Mouse (Mus musculus): ENCODE results near the gene Hhat.

Hhat gene

DNA sequence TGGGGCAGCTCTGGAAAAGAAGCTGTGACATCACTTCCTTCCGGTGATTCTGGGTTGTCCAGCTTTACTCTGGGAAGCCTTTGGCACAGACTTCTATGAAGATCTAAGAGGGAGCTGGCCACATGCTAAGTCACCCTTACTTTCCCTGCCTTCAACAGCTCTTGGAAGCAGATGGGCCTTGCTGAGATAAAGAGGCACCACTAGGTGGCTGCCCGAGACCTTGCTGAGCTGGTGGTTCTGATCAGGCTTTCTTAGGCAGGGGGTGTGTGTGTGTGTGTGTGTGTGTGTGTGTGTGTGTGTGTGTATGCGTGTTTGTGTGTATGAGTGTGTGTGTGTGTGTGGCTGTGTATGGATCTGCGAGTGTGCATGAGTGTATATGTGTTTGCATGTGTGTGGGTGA lies 13.4 kb upstream of the Hhat start:
- peak; percentile 25 to 61 for DNase-seq

GRCm38 (mm10) chr1:192781256-192781655 lies 10.2 kb upstream of the Hhat start:
- no peak for DNase-seq

DNA sequence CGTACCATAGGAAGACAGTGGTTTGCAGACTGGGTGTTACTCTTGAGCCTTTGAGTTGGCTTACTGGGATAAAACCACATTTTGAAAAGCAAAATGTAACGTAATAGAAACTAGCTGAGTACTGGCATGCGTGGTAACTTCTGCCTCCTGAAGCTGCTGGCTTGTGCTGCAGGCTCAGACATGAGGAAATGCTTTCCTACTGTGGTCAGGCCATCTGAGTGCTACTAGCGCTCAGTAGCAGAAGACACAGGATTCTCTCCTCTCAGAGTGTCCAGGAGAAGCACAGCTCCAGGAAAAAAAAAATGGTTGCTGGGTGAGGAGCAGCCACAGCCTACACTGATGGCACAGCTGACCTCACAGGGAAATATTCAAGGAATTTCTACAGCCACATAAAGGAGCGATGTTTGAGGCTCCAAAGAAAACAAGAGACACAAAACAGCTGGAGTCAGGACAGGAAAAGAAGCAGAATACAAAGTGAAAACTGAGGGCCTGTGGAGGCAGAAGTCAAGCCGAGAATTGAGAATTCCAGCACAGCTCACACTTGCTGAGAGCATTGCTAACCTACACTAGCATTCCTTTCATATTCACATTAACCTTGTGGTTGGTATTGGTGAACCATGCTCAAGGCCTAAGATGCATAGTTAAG lies 8.0 kb upstream of the Hhat start:
- no peak for DNase-seq

- DNase-seq: no peak
Measured at GRCm38 (mm10) chr1:192778206-192778605, 7.2 kb upstream of the Hhat start.

GRCm38 (mm10) chr1:192770130-192770494 lies 911 bp downstream of the Hhat start:
- peak in 1 of 2 experiments; percentile 40 for DNase-seq

- no peak for DNase-seq
Measured at GRCm38 (mm10) chr1:192765531-192765930, 5.5 kb downstream of the Hhat start.

DNA sequence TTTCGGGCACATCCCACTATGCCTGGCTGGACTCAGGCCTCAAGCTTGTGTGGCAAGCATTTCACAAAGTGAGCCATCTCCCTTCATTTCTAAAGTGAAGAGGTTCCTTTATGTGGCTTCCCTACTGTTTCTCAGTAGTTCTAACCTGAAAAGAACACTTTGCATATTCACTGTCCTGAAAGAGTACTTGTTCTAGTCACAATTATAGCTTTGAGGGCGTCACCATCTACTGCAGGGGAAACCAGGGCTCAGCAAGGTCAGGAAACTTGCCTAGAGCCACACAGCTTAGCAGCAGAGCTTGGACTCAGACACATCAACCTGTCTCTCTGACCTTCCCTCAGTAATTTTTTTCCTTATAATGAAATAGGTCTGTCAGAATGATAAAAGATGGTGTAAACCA lies 6.5 kb downstream of the Hhat start:
- DNase-seq: no peak

- DNase-seq: no peak
Measured at GRCm38 (mm10) chr1:192762946-192763933, 7.8 kb downstream of the Hhat start.

GRCm38 (mm10) chr1:192756674-192757073 lies 14.3 kb downstream of the Hhat start:
- no peak for DNase-seq

DNA sequence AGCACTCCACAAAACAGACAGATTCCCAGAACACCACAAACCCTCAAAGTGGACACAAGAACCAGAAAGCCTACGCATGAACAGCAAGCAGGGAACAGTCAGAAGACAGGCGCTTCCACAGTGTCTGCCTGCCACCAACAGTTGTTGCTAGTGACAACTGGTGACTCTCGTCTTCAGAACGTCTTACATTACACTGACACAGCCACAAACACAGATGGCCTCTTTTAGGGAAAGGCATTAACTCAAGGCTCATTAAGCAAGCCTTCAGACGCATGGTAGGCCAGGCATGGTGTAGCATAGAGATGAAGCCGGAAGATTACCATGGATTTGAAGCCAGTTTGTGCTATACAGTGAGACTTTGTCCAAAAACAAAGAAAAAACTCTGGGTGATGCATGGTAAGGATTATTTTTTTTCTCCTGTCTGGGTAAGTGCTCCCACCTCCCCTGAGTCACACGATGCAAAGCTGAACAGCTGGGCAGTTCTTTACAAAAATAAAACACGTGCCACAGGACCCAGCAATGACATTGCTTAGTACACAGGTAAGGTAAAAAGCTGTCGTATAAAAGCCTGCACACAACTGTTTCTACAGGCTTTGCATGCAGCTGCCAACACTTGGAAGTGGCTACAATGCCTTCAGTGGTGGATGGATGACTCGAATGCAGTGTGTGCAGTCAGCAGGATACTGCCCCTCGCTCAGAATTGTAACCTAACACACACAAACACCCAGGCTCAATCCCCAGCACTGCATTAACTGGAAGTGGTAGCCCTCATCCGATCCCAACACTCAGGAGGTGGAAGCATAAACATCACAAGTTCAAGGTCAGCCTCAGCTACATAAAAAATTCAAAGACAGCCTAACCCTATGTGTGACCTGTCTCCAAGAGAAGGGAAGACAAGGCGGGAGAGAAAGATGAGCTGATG lies 15.1 kb downstream of the Hhat start:
- DNase-seq: no peak

DNA sequence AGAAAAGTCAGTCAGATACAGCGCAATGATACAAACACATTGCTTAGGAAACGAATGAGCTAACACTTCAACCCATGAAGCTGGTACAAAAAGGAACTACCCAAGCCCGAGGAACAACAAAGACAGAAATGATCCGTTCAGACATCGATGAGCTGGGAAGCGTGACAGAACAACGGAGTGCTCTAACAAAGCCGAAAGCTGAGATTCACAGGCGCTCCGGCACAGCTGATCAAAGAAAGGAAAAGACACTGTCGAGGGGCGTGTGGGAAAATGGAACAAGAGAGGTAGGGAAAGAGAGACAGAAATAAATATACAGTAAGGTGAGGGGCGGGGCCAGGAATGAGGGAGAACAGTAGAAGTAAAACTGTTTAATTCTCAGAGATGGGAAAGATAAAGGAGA lies 15.8 kb downstream of the Hhat start:
- DNase-seq: no peak

DNA sequence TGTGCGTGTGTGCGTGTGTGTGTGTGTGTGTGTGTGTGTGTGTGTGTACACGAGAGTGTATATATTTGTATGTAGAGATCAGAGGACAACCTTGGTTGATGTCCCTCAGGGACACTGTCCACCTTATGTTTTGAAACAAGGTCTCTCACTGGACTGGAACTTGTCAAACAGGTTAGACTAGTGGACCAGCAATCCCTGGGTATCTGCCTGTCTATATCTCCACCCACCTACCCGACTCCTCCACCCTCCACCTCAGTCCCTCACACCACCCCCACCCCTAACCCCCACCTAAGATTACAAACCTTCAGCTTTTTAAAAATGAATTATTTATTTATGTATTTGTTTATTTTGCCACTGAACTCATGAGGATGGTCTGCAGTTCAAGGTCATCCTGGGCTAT lies 16.8 kb downstream of the Hhat start:
- DNase-seq: no peak

DNA sequence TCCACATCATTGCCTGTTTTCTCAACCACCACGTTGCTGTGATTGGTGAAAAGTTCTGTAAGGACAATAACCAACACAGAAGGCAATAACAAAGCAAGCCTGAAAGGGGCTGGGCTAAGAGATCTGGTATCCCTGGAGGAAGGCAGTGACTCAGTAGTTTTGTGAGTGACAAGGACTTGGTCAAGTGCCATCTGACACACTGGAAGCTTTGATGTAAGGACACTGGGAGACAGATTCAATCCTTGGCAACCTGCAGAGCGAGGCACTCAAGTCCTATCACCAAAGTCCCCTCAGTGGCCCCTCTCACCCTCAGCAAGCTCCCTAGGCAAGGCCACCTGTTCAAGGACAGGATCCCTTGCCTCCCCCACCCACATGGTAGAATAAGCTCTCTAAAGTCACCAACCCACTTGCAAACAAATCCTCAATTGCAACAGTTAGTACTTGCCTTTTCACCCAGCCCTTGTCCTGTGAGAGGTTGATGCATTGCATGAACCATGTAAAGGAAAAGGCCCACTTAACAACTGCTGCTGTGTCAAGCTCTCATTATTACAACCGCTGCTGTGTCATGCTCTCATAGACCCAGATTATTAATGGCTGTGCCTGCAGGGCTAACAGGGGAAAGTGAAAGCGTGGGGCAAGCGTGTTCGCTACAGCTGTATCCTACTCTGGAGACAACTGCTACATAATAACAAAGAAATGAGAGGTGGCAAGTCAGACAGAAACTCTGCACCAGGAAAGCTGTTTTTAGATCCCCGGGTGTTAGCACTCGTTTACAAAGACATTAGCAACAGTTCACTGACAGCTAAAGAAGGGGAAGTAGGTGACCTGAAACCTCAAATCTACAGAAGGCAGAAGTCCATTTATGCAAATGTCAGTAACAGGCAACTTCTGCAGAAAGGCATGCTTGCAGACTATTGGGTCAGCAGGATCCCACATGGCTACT lies 18.1 kb downstream of the Hhat start:
- DNase-seq: no peak

DNA sequence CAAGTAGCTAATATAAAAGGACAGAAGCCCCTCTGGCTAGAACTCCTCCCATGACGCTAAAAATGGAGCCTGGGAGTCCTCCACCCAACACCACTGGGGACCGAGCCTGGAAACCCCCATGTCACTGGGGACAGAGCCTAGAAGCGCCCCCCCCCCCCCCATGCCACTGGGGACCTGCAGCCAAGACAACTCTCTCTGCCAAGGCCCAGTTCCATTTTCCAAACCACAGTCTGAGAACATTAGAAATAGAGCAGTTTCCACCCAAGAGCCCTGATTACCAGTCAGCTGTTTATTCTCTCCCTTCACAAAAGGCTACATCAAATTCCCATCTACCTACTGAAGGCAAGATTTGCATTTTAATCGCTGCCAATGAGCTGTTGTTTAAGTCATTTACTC lies 21.0 kb downstream of the Hhat start:
- DNase-seq: no peak

GRCm38 (mm10) chr1:192749270-192750041 lies 21.6 kb downstream of the Hhat start:
- DNase-seq: no peak

- no peak for DNase-seq
Measured at GRCm38 (mm10) chr1:192746201-192746600, 24.8 kb downstream of the Hhat start.

- DNase-seq: peak; percentile 17 to 48
Measured at GRCm38 (mm10) chr1:192745240-192746101, 25.6 kb downstream of the Hhat start.

DNA sequence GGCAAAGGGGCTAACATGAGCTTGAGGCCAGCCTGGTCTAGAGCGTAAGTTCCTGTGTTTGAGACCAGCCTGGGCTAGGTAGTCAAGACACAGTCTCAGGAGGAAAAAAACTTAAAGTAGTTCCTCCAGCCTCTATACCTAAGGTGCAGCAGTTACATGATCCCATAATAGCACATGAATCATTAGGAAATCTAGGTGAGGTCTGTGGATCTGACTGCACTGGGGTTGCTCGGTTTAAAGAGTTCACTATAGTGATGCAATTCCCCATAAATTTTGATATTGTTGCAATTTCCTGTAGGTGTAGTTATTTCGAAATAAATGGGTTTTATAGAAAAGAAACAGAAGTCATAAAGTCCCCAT lies 26.2 kb downstream of the Hhat start:
- DNase-seq: no peak

- no peak for DNase-seq
Measured at GRCm38 (mm10) chr1:192742394-192743251, 28.4 kb downstream of the Hhat start.

All from cerebellum, postnatal 25 days (tissue).